Mouse (Mus musculus): ENCODE results near the gene Gck. TPM values are rescaled to one million over a fixed set of nuclear protein-coding genes. Genes with fewer than 3 reads are reported as not detected.

Gene Gck
- polyA plus RNA-seq (2015; fragmentation: Nextera tagmentation; extraction: Ambion mirVana), result 10.0 and 11.2 TPM in 2 replicates

- Histone ChIP-seq H3K27ac (no peak within 1 kb of the TSS), H3K9me3 (no peaks in the 10 kb centered on the region), H3K36me3 (replicated peaks) (no peaks in the 10 kb centered on the region), H3K9ac (no peak within 1 kb of the TSS), H3K4me1 (peaks cover 1% of the 10 kb centered on the region), H3K4me3 (no peak within 1 kb of the TSS), H3K27me3 (replicated peaks) (no peaks in the 10 kb centered on the region), H3K4me2 (peak within 1 kb of the TSS; percentile 6; the same call in 1 of the 2 replicates)
- WGBS, result 56% methylated on average over 8 of the region's 8 CpGs
- ATAC-seq (replicated peaks), result peak; percentile 51
Observed at GRCm38 (mm10) chr11:5949586-5950352, at the start of gene Gck. Gene Gck, minus strand, starts transcription at chr11:5950081.

- no peak overlapping the region for H3K27ac ChIP-seq
- no peaks in the 10 kb centered on the region for H3K9me3 ChIP-seq
- no peak overlapping the region for H3K4me3 ChIP-seq
- no peak for ATAC-seq (replicated peaks)
- H3K4me1 ChIP-seq, result peaks cover 15% of the 10 kb centered on the region
- H3K4me2 ChIP-seq, result no peak overlapping the region
- H3K36me3 ChIP-seq (replicated peaks), result no peaks in the 10 kb centered on the region
- 98% methylated on average over 2 of the region's 2 CpGs for WGBS
- no peak overlapping the region for H3K9ac ChIP-seq
- no peaks in the 10 kb centered on the region for H3K27me3 ChIP-seq (replicated peaks)
Observed at GRCm38 (mm10) chr11:5998472-5998871, 48.6 kb upstream of the Gck start.

- peak; percentile 62 for ATAC-seq (replicated peaks)
- Histone ChIP-seq H3K9ac (no peak overlapping the region), H3K27me3 (replicated peaks) (no peaks in the 10 kb centered on the region), H3K4me2 (no peak overlapping the region), H3K9me3 (no peaks in the 10 kb centered on the region), H3K4me3 (no peak overlapping the region), H3K4me1 (peaks cover 12% of the 10 kb centered on the region), H3K36me3 (replicated peaks) (peaks cover 4% of the 10 kb centered on the region; the same call in 1 of the 2 replicates), H3K27ac (no peak overlapping the region)
- 17% methylated on average over 8 of the region's 8 CpGs for WGBS
Observed at GRCm38 (mm10) chr11:5995989-5996388, 46.1 kb upstream of the Gck start.

GRCm38 (mm10) chr11:5994880-5995279, 45.0 kb upstream of the Gck start:
- peaks cover 3% of the 10 kb centered on the region; the same call in 1 of the 2 replicates for H3K4me1 ChIP-seq
- no peak overlapping the region for H3K4me3 ChIP-seq
- no peak overlapping the region for H3K4me2 ChIP-seq
- no peak overlapping the region for H3K27ac ChIP-seq
- H3K9me3 ChIP-seq, result no peaks in the 10 kb centered on the region
- no peak for ATAC-seq (replicated peaks)
- WGBS, result 68% methylated on average over 3 of the region's 3 CpGs
- H3K27me3 ChIP-seq (replicated peaks), result no peaks in the 10 kb centered on the region
- H3K36me3 ChIP-seq (replicated peaks), result peaks cover 4% of the 10 kb centered on the region; the same call in 1 of the 2 replicates
- H3K9ac ChIP-seq, result no peak overlapping the region

- Histone ChIP-seq H3K27ac (no peak overlapping the region), H3K9me3 (no peaks in the 10 kb centered on the region), H3K27me3 (replicated peaks) (no peaks in the 10 kb centered on the region), H3K4me2 (no peak overlapping the region), H3K9ac (no peak overlapping the region), H3K4me3 (no peak overlapping the region), H3K4me1 (no peaks in the 10 kb centered on the region), H3K36me3 (replicated peaks) (peaks cover 4% of the 10 kb centered on the region; the same call in 1 of the 2 replicates)
- 90% methylated on average over 5 of the region's 5 CpGs for WGBS
- no peak for ATAC-seq (replicated peaks)
Observed at GRCm38 (mm10) chr11:5994212-5994611, 44.3 kb upstream of the Gck start.

GRCm38 (mm10) chr11:5990910-5991309, 41.0 kb upstream of the Gck start:
- no peaks in the 10 kb centered on the region for H3K27me3 ChIP-seq (replicated peaks)

GRCm38 (mm10) chr11:5989954-5990593, 40.2 kb upstream of the Gck start:
- Histone ChIP-seq H3K4me1 (no peaks in the 10 kb centered on the region), H3K9me3 (no peaks in the 10 kb centered on the region), H3K36me3 (replicated peaks) (peaks cover 4% of the 10 kb centered on the region; the same call in 1 of the 2 replicates), H3K27me3 (replicated peaks) (no peaks in the 10 kb centered on the region), H3K27ac (no peak overlapping the region), H3K9ac (no peak overlapping the region), H3K4me3 (no peak overlapping the region), H3K4me2 (no peak overlapping the region)
- ATAC-seq (replicated peaks), result no peak
- 86% methylated on average over 16 of the region's 16 CpGs for WGBS

More at GRCm38 (mm10) chr11:5990910-5991309, 41.0 kb upstream of the Gck start:
- no peak for ATAC-seq (replicated peaks)
- Histone ChIP-seq H3K4me1 (no peaks in the 10 kb centered on the region), H3K9me3 (no peaks in the 10 kb centered on the region), H3K27ac (no peak overlapping the region), H3K4me3 (no peak overlapping the region), H3K36me3 (replicated peaks) (peaks cover 4% of the 10 kb centered on the region; the same call in 1 of the 2 replicates), H3K9ac (no peak overlapping the region), H3K4me2 (no peak overlapping the region)
- 35% methylated on average over 4 of the region's 4 CpGs for WGBS

GRCm38 (mm10) chr11:5988126-5988525, 38.2 kb upstream of the Gck start:
- Histone ChIP-seq H3K9me3 (no peaks in the 10 kb centered on the region), H3K4me1 (no peaks in the 10 kb centered on the region), H3K36me3 (replicated peaks) (peaks cover 4% of the 10 kb centered on the region; the same call in 1 of the 2 replicates), H3K27ac (no peak overlapping the region), H3K4me2 (no peak overlapping the region), H3K4me3 (no peak overlapping the region), H3K27me3 (replicated peaks) (no peaks in the 10 kb centered on the region), H3K9ac (no peak overlapping the region)
- no peak for ATAC-seq (replicated peaks)
- 85% methylated on average over 10 of the region's 10 CpGs for WGBS

- Histone ChIP-seq H3K4me1 (no peaks in the 10 kb centered on the region), H3K9me3 (no peaks in the 10 kb centered on the region), H3K27ac (no peak overlapping the region), H3K36me3 (replicated peaks) (0 out of 2 replicates have a peak, but pooled peaks cover 5% of the 10 kb centered on the region), H3K27me3 (replicated peaks) (no peaks in the 10 kb centered on the region), H3K9ac (no peak overlapping the region), H3K4me2 (no peak overlapping the region), H3K4me3 (no peak overlapping the region)
- 88% methylated on average over 5 of the region's 5 CpGs for WGBS
- ATAC-seq (replicated peaks), result no peak
Observed at GRCm38 (mm10) chr11:5983629-5984028, 33.7 kb upstream of the Gck start.

- no peak for ATAC-seq (replicated peaks)
- WGBS, result 92% methylated on average over 7 of the region's 7 CpGs
- H3K27ac ChIP-seq, result no peak overlapping the region
- 0 out of 2 replicates have a peak, but pooled peaks cover 13% of the 10 kb centered on the region for H3K36me3 ChIP-seq (replicated peaks)
- no peaks in the 10 kb centered on the region for H3K4me1 ChIP-seq
- H3K4me3 ChIP-seq, result no peak overlapping the region
- H3K9me3 ChIP-seq, result no peaks in the 10 kb centered on the region
- H3K4me2 ChIP-seq, result no peak overlapping the region
- H3K27me3 ChIP-seq (replicated peaks), result no peaks in the 10 kb centered on the region
- no peak overlapping the region for H3K9ac ChIP-seq
Observed at GRCm38 (mm10) chr11:5981323-5981722, 31.4 kb upstream of the Gck start.

- ATAC-seq (replicated peaks), result no peak
- H3K4me2 ChIP-seq, result no peak overlapping the region
- H3K27me3 ChIP-seq (replicated peaks), result no peaks in the 10 kb centered on the region
- H3K4me1 ChIP-seq, result no peaks in the 10 kb centered on the region
- H3K27ac ChIP-seq, result no peak overlapping the region
- H3K9ac ChIP-seq, result no peak overlapping the region
- 76% methylated on average over 8 of the region's 8 CpGs for WGBS
- no peak overlapping the region for H3K4me3 ChIP-seq
- H3K36me3 ChIP-seq (replicated peaks), result 0 out of 2 replicates have a peak, but pooled peaks cover 13% of the 10 kb centered on the region
- no peaks in the 10 kb centered on the region for H3K9me3 ChIP-seq
Observed at GRCm38 (mm10) chr11:5980561-5980960, 30.7 kb upstream of the Gck start.

- no peak for ATAC-seq (replicated peaks)
- no peak overlapping the region for H3K4me3 ChIP-seq
- 0 out of 2 replicates have a peak, but pooled peaks cover 13% of the 10 kb centered on the region for H3K36me3 ChIP-seq (replicated peaks)
- H3K4me2 ChIP-seq, result no peak overlapping the region
- no peaks in the 10 kb centered on the region for H3K9me3 ChIP-seq
- no peak overlapping the region for H3K9ac ChIP-seq
- no peaks in the 10 kb centered on the region for H3K4me1 ChIP-seq
- no peak overlapping the region for H3K27ac ChIP-seq
- no peaks in the 10 kb centered on the region for H3K27me3 ChIP-seq (replicated peaks)
- WGBS, result 97% methylated on average over 2 of the region's 2 CpGs
Observed at GRCm38 (mm10) chr11:5980108-5980507, 30.2 kb upstream of the Gck start.
